Mouse (Mus musculus) right cerebral cortex, postnatal 14 days (tissue): ENCODE data around the gene Cga.
"Not testable (repeated sequence)": the region's sequence is repeated elsewhere in the genome, so short reads cannot be mapped to it uniquely, and the experiment has no call there.

Source experiments
- DNase-seq: peaks from one replicate; pipeline ENCODE4 v3.0.0; 2022

Gene Cga

DNA sequence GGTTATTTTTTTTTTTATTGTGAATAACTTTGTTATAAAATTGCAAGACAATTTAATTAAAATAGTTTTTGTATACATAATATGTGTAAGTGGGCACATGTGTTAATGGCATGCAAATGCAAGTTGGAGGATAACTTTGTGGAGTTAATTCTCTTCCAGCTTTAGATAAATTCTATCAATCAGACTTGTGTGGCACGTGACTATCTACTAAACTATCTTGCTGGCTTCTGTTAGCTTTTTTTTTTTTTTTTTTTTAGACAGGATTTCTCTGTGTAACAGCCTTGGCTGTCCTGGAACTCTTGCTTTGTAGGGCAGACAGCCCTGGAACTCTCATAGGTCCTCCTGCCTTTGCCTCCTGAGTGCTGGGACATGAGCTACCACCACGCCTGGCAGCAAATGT lies 4.9 kb downstream of the Cga start:
- no peak for DNase-seq

DNA sequence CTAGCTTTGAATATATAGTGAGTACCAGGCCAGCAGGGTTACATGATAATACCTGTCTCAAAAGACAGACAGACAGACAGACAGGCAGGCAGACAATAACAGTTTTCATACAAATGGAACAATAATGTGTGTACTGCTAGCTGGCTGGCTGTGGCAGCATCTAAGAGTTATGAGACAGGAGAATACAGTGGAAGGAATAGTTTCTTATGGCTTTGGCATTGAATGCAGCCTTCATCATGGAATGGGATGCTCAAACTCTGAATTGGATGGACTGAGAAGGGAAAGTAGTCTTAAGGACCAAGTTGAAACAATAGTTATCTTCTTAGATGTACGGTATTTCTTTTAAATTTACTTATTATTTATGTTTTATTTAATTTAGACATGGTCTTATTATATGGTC lies 5.7 kb downstream of the Cga start:
- DNase-seq: no peak

DNA sequence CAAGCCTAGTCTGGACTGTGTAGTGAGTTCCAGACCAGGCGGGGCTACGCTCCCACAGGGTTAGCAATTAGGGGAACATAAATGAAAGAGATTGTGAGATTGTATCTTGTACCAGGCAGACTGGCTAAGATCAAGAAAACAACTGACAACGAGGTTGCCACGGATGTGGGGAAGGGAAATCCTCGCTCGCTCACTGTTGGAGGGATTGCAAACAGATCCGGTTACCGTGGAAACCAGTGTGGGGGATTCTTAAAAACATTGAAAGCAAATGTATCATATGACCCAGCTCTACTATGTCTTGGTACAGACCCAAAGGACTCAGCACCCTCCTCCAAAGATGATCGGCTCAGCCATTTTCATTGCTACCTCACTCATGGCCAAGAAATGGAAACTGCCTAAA lies 6.6 kb downstream of the Cga start:
- peak; percentile 30 for DNase-seq

DNA sequence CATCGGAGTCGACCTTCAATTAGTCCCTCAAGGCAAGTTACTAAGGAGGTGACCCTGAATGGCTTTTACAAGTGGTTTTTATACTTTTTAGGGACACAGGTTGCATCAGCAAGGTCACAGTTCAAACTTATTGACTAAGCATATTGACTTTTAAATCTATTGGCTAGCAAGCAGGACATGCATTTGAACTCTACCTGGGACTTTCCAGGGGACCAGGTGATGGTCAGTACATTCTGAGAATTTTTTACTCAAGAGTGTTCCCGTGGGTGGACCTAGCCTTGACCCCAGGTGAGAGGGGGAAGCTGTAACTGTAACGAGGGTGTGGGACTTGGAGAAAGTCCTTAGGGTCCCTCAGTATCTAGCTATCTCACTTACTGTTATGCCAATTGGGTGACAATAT lies 7.6 kb downstream of the Cga start:
- DNase-seq: no peak

DNA sequence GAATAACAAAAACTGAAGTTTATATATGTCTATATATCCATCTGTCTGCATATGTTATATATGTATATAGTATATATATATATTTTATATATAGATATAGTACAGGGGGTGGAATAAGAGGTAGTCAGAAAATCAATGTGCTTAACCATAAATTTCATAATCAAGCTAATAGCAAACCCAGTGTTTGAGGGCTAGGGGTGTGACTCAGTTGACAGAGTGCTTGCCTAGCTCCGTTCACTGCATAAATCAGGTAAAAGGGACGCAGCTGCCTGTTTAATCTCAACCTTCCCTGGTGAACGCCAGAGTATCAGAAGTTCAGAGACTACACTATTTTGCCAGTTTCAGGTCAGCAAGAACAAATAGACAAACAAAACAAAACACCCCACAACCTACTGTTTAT lies 8.0 kb downstream of the Cga start:
- DNase-seq: not testable (repeated sequence)

DNA sequence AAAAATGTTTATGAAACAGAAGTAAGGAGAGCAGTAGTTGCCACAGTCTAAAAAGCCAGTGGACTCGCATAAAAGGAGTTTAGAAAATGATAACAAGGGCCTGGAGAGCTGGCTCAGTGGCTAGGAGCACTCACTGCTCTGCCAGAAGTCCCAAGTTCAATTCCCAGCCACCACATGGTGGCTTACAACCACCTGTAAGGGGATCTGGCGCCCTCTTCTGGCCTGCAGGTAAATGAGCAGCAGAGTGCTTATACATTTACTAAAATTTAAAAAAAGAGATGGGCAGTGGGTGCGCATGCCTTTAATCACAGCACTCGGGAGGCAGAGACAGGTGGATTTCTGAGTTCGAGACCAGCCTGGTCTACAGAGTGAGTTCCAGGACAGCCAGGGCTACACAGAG lies 11.8 kb downstream of the Cga start:
- DNase-seq: peak; percentile 13

DNA sequence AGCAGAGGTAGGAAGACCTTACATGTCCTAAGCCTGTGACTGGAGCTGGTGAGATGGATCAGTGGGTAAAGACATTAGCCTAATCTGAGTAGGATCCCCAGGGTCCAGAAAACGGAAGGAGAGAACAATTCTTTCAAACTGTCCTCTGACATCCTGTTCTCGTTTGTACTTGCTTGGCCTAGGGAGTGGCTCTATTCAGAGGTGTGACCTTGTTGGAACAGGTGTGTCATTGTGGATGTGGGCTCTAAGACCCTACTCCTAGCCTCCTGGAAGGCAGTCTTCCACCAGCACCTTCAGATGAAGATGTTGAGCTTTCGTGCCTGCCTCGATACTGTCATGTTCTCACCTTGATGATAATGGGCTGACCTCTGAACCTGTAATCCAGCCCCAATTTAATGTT lies 12.6 kb downstream of the Cga start:
- no peak for DNase-seq

DNA sequence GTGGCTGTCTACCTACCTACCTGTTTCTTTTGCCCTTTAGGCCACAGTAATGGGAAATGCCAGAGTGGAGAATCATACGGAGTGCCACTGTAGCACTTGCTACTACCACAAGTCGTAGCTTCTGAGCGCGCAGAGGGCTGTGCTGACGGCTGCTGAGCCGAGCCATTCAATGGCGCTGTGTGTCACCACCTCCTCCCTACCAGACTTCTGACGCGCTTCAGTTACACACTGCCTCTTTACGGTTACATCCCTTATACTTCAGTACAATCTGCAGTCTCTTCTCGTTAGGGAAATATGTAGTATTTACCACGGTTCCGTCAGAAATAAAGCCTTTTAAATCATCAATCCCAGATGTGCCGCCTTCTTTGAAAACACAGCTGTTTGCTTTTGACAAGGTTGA lies 13.4 kb downstream of the Cga start:
- peak; percentile 12 for DNase-seq

DNA sequence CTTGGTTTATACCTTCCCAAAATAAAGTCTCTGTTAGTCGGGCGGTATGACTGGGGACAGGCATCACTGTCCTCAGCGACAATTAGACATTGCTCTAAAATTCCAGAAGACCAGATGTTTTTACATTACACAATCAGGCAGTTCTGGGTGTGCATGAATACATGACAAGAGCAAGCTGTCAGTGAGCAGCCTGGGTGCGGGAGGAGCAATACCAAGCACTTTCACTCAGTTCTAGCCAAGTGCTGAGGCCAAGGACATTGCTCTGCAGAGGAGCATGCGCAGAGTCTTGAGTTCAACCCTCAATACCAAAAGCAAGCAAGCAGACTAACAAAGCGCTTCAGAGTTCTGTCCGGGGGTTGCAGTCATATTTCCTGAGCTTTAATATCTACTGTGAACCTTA lies 14.5 kb downstream of the Cga start:
- no peak for DNase-seq

DNA sequence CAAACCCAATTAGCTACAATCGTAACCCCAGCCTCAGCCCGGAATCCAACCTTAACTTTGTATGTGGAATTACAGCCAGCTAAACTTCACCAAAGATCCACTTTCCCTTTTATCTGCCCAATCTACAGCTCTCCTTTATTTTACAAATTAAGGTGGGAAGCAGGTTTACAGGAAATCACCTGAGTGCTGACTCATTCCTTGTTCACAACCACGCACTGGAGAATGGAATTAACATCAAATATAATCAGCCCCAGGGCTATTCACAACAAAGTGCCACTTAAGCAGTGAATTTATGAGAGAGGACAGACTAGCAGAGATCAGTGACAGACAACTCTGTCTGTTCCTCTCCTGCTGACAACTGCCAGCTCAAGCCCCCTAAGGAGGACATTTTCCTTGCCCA lies 17.8 kb downstream of the Cga start:
- no peak for DNase-seq

DNA sequence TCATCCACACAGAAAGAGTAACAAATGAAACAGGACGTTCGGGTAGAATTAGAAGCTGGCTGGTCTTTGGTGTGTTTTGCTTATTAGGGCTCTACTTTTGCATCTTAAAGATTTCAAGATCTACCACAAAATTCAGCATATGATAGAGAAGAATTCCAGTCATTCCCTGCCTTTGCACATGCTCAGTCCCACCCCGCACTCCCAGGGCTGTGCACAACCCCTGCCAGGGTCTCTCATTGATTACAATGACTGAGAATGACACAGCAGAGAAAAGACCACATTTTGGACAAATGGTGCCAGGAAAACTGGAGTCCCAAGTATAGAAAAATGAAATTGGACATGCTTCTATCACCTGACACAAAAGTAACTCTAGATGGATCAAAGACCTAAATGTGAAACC lies 18.6 kb downstream of the Cga start:
- DNase-seq: no peak

DNA sequence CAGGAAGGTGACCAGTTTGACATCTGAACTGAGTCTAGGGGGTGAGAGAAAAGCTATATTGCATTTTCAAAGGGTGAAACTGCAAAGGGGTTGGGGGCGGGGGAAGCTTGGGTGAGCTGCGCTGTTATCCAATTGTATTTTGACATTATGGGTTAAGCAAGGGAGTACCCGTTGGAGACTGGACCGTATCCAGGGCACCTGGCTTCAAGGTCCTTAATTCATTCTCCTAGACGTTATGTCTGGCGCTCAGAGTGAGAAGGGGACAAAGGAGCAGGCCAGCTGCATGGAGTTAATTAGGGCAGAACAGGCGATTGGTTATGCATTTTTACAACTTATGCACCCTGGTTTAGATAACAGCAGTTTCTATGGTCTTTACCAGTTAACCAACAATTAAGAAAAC lies 23.8 kb downstream of the Cga start:
- DNase-seq: no peak

DNA sequence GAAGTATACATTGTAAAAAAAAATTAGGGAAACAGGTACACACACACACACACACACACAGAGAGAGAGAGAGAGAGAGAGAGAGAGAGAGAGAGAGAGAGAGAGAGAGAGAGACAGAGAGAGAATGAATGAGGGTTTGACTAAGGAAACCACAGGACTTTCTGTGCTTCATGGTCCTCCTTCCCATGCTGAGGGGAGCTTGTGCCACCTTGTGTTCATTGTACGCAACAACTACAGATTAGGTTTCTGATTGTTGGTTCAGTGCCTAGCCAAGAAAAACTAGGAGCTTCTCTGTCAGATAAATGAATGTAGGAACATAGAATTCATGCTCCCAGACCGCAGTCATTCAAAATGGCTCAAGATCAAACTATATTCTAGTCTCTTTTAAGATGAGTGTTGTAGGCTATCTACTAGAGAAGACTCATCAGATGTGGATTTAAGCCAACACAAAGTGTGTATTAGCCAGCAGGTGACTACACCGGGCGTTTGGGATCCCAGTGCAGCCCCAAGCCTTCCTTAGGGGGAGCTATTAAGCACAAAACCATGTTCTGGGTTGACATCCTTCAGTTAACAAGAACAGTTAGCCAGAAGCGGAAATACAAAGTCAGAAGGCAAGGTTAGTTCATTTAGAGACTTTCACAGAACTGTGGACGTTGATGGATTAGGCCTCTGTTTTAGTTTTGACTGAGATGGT lies 28.7 kb downstream of the Cga start:
- peak; percentile 21 for DNase-seq

DNA sequence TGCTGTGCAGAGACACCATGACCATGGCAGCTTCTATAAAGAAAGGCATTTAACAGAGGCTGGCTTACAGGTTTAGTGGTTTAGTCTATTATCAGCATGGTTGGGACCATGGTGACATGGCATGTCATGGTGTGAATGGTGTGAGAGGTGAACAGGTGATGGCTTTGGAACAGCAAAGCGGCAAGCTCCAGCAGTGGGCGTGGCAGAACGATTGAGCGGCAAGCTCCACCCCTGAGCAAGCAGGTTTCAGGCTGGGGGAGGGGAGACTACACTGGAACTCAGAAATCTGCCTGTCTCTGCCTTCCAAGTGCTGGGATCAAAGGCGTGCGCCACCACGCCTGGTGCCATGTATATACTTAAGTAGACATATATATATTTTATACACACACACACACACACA lies 34.8 kb downstream of the Cga start:
- not testable (repeated sequence) for DNase-seq

DNA sequence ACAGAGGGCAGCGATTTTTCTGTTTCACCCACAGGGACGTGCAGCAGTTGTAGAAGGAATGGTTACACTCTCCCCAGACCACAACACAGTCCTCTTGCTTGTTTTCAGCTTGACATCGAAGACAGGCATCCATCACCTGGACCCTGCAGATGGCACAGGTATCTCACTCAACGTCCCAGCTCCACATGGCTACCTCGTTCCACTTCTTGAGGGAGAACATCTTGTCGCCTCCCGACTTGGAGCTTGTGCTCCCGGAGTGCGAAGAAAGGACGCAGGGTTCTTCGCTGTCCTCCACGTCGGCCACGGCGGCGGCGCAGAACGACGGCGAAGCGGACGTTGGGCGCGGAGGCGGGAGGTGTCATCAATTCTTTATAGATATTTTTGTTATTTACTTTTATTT lies 47.5 kb downstream of the Cga start:
- no peak for DNase-seq

DNA sequence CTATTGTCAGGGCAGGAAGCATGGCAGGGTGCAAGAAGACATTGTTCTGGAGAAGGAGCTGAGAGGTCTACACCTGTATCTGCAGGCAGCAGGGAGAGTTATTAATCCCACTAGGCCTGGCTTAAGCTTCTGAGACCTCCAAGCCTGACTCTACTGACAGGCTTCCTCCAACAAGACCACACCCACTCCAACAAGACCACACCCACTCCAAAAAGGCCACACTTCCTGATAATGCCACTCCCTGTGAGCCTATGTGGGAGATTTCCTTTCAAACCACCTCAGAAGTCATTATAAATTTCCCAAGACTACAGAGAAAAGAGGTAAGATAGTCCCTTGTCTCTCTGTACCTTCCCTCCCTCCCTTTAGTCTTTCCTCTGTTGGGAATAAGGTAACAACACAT lies 53.6 kb downstream of the Cga start:
- no peak for DNase-seq

DNA sequence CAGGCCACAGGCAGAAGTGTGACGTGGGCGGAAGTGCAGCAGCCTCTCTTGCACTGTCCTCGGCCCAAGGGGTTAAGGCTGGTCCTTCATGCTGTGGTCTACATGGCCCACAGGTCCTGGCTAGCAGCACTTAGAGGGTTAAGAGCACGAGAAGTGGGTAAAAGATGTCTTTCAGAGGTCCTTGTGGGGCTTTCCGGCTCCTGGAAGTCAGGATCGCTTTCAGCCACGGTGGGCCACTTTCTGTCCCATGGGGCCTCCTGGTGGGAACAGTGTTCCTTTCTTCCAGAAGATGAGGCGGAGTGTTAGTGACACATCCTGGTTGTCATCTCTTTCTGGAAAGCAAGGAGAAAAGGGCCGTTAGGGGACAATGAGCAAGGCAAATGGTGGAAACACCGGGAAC lies 60.1 kb downstream of the Cga start:
- no peak for DNase-seq
